Mouse (Mus musculus): Measurements from ENCODE around the gene A530032D15Rik.
A peak's percentile ranks its signal among the peaks of the same experiment; 100 is the strongest.
"Not testable (repeated sequence)": the region's sequence is repeated elsewhere in the genome, so short reads cannot be mapped to it uniquely, and the experiment has no call there.

A530032D15Rik gene

DNA sequence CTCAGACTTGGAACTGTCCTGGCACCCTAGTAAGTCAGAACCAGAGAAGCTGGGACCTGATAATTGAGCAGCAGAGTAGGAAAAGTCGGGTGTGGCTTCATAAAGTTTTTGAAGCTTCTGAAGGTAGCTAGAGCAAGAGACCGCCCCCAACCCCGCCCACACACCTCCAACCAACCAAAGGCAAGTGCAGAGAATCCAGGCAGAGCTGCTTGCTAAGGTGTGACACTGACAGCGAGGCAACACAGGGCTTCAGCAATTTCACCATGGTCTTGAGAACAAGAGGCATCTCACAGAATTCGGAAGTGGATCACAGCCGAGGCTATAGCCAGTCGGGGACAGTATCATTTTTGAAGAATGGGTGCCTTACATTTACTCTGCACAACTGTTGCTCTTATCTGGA is at the start of gene A530032D15Rik:
TSS of gene A530032D15Rik (minus strand) at position 101 of the 400 bp plus-strand sequence.
- not testable (repeated sequence) for DNase-seq

DNA sequence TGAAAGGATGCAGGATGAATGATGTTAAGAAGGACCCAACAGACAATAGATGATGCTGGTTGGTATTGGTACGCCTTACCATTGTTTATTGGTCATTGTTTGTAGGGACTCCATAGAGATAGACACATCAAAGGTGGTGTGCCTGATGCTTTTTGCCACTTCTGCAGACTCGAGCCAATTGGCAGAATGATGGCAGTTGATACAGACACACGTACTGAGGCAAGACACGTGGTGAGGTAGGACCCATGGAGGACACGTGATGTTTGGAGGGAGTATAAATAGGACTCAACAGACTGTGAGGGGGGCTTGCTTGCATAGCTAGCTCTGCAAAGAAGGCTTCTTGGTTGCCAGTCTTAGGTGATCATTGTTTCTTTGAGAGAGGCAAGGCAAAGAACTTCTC is 45.5 kb upstream of the A530032D15Rik start:
- not testable (repeated sequence) for DNase-seq

- DNase-seq, result not testable (repeated sequence)
These were observed 24.0 kb upstream of the A530032D15Rik start for GRCm38 (mm10) chr1:85133671-85134070.

GRCm38 (mm10) chr1:85121841-85122240 is 12.2 kb upstream of the A530032D15Rik start:
- not testable (repeated sequence) for DNase-seq

DNA sequence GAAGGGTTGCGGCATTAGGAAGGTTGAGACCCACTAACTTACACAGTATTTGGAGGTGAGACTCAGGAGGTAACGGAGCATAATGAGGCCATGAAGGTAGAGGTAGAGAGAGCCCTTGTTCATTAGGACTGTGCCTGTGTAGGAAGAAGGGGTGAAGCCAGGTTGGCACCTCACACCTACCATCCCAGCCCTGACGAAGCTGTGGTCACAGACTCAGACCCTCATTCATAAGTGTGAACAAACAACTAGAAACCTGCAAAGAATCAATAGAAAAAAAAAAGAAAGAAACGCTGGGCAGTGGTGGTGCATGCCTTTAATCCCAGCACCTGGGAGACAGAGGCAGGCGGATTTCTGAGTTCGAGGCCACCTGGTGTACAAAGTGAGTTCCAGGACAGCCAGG is 8.7 kb upstream of the A530032D15Rik start:
- DNase-seq, result not testable (repeated sequence)

GRCm38 (mm10) chr1:85117537-85117936 is 7.9 kb upstream of the A530032D15Rik start:
- not testable (repeated sequence) for DNase-seq

- DNase-seq, result peak; percentile 42 to 46
These were observed 5.2 kb upstream of the A530032D15Rik start for GRCm38 (mm10) chr1:85114666-85115402.

DNA sequence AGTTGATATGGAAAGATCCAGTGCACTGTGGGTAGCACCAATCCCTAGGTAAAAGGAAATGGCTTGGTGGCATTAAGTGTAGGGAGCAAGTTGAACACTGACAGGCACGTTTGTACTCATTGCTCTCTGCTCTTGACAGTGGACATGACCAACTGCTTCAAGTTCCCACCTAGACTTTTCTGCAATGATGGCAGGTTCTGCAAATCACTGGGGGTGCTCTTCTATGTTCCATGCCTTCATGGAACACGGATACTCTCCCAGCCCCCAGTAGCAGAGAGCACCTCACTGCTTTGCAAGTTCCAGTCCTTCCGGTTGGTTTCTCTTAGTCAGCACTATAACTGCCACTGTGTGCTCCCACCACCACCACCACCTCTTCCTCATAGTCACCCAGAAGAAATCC is 4.4 kb upstream of the A530032D15Rik start:
- DNase-seq, result not testable (repeated sequence)

DNA sequence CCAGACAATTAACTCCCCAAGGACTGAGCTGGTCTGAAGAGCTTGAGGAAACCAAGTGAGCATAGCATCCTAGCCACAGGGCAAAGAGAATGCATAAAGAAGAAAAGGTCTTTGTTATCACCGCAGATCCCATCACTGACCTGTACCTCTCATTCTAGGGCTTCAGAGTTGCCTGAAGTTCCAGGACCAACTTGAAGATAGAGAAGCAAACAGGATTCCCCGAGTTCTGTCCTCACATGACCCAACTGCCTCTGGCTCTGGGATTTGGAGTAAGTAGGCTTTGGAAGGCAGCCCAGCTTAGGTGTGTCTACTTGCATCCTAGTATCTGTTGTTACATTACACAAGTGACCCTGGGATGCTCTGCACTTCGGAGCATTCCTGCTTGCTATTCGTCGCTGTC is 3.2 kb upstream of the A530032D15Rik start:
- not testable (repeated sequence) for DNase-seq

- DNase-seq, result not testable (repeated sequence)
These were observed 2.6 kb upstream of the A530032D15Rik start for GRCm38 (mm10) chr1:85112266-85112665.

- peak in 1 of 2 experiments; percentile 4 for DNase-seq
These were observed 1.9 kb upstream of the A530032D15Rik start for GRCm38 (mm10) chr1:85111572-85111971.

DNA sequence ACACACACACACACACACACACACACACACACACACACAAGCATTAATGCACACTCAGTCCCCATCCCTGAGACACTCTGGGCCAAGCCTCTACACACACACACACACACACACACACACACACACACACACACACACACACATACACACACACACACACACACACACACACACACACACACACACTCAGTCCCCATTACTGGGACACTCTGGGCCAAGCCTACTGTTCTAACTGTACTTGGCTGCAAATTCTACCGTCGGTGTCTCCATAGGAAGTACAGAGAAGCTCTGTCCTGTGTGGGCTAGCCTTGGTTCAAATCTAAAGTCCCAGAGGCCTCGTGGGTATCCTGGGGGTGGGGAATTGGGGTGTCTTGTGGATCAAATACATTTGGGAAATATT is 1.2 kb upstream of the A530032D15Rik start:
- not testable (repeated sequence) for DNase-seq

DNA sequence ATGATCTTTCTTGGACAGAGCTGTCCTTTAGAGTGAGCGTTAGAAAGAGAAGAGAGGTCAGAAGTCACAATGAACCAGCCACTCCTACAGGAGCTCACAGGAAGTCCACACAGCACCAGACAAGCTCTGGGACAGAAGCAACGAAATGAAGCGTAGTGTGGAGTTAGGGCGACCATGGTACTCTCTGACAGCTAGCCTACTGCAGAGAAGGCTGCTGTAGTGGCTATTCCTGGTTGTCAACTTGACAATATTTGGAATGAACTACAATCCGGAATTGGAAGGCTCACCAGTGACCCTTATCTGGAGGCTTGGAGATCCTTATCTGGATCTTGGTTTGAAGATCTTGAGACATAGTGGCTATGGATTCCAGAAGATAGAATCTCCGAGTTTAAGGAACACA is 3.6 kb downstream of the A530032D15Rik start:
- not testable (repeated sequence) for DNase-seq

GRCm38 (mm10) chr1:85105336-85105735 is 4.3 kb downstream of the A530032D15Rik start:
- DNase-seq, result not testable (repeated sequence)

DNA sequence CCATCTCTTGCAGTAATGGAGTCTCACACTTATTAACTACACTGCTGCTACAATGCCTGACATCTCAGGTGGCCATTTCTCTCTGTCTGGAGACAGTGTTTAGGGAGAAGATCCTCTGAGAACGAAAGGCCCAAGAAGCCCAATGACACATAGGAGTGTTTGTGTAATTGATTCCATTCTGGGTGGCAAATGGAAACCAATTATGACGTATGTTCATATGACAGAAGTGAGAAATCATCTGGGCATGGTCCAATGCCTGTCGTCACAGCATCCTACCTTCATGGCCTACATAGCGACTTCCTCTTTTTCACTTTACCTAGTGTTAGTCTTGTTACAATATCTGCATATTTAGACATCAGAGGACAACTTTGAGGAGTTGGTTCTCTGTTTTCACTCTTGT is 7.9 kb downstream of the A530032D15Rik start:
- not testable (repeated sequence) for DNase-seq

DNA sequence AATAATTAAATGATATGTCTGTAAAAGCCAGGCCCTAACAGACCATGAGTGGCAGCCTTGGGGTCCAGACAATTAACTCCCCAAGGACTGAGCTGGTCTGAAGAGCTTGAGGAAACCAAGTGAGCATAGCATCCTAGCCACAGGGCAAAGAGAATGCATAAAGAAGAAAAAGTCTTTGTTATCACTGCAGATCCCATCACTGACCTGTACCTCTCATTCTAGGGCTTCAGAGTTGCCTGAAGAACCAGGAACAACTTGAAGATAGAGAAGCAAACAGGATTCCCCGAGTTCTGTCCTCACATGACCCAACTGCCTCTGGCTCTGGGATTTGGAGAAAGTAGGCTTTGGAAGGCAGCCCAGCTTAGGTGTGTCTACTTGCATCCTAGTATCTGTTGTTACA is 9.8 kb downstream of the A530032D15Rik start, which contains the start of gene Gm10553:
TSS of gene Gm10553 (plus strand) at position 301 of the 400 bp plus-strand sequence.
- not testable (repeated sequence) for DNase-seq

DNA sequence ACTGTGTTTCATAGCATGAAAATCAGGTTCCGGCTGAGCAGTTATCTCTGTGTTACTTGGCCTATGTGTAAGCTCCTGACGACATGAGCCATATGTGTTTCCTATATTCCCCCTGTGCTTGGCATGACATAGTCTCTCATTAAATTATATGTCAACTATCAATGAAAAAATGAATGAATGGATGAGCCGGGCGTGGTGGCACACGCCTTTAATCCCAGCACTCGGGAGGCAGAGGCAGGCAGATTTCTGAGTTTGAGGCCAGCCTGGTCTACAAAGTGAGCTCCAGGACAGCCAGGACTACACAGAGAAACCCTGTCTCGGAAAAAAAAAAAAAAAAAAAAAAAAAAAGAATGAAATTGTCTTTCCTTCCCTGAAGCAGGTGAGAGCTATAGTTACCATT is 10.6 kb downstream of the A530032D15Rik start:
- DNase-seq, result not testable (repeated sequence)

- not testable (repeated sequence) for DNase-seq
These were observed 16.6 kb downstream of the A530032D15Rik start for GRCm38 (mm10) chr1:85093011-85093572.

DNA sequence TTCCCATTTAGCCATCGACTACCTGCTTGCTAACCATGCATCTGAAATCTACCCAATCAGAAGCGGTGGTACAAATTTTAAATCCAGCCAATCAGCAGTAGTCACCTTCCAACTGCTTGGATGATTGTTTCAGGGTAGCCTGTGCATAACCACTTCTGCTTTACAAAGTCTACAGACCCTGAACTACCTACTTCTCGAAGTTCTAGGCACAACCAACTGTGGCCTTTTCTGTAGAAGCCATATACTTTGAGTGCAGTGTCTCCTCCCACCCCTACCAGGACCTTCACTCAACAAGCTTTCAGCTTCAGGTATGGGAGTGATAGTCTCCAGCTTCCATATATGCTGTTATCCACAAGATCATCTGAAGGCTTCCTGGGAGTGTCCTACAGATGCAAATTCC is 17.5 kb downstream of the A530032D15Rik start:
- not testable (repeated sequence) for DNase-seq

- DNase-seq, result not testable (repeated sequence)
These were observed 23.4 kb downstream of the A530032D15Rik start for GRCm38 (mm10) chr1:85086211-85086610.

DNA sequence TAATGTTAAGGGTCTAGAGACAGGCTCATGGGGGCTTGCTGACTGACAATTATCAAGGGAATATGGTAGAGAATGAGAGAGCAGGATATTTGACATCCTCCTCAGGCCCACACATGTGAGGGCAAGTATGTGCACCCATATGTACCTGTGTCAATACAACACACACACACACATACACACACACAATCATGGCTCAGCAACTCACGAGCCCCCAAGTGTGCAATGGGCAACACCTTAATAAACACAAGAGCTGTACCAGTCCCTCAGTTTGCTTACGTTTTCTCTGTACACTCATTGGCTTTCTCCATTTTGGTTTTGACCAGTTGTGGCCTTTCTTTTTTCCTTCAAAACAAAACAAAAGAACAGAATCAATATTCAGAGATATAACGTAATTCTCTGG is 24.9 kb downstream of the A530032D15Rik start:
- DNase-seq, result not testable (repeated sequence)

GRCm38 (mm10) chr1:85073099-85073498 is 36.6 kb downstream of the A530032D15Rik start:
- not testable (repeated sequence) for DNase-seq

DNA sequence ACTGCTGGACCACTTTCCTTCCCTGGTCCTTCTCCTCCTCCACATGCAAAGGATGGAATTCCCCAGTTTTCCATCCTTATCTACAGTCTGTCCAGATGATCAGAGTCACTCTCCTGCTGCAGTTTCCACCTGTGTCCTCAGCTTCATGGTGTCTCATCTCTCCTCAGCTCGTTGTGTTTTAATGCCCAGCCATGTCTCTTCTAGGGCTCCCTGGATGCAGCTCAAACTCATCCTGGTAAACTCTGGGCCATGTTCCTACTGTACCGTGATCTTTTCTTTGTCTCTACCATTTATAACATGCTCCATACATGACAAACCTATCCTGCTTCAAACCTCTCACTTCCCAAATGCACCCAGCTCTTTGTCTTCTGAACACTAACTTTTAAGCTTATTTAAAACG is 38.0 kb downstream of the A530032D15Rik start:
- not testable (repeated sequence) for DNase-seq

- DNase-seq, result not testable (repeated sequence)
These were observed 73.9 kb downstream of the A530032D15Rik start for GRCm38 (mm10) chr1:85035801-85036200.
